Mouse (Mus musculus) MEL (cell line): ENCODE data around the gene Epha2. TPM values are rescaled to one million over a fixed set of nuclear protein-coding genes. Genes with fewer than 3 reads are reported as not detected.

Experiments used
- DNase-seq: peaks from one replicate; pipeline ENCODE4 v3.0.0; 2011; ENCODE audit warnings: low read depth, low spot score
- H3K27ac ChIP-seq: 2 replicates; pipeline ENCODE4 v1.5.1; 2012; ENCODE audit warnings: low read depth, mild to moderate bottlenecking, control low read depth, low read length, moderate library complexity; ENCODE audit not compliant: control insufficient read depth
- H3K27me3 ChIP-seq, 2 experiments: fragments of 150-350 bp in 1 of 2; sonication (generic) in 1 of 2; 2 replicates each; pipeline ENCODE4 v1.6.1; 2012; ENCODE audit warnings: low read length in 2 of 2, mild to moderate bottlenecking in 2 of 2, improper control_type of control experiment in 1 of 2, moderate library complexity in 1 of 2; ENCODE audit not compliant: insufficient read depth in 2 of 2, control insufficient read depth in 1 of 2
- H3K36me3 ChIP-seq, 2 experiments: 2 replicates each; pipeline ENCODE4 v1.6.1; 2012 to 2014; ENCODE audit warnings: low read length in 2 of 2, improper control_type of control experiment in 1 of 2, inconsistent platforms in 1 of 2, mild to moderate bottlenecking in 1 of 2; ENCODE audit not compliant: insufficient read depth in 2 of 2, control insufficient read depth in 1 of 2
- H3K4me1 ChIP-seq, 2 experiments: fragments of 150-350 bp in 1 of 2; sonication (generic) in 1 of 2; 2 replicates each; pipeline ENCODE4 v1.6.1; 2012; ENCODE audit warnings: low read length in 2 of 2, improper control_type of control experiment in 1 of 2, mild to moderate bottlenecking in 1 of 2; ENCODE audit not compliant: insufficient read depth in 2 of 2, control insufficient read depth in 1 of 2
- H3K4me3 ChIP-seq, 2 experiments: fragments of 150-350 bp in 1 of 2; sonication (generic) in 1 of 2; 2 replicates each; pipeline ENCODE4 v1.5.1; 2012; ENCODE audit warnings: low read depth in 2 of 2, low read length in 2 of 2, mild to moderate bottlenecking in 2 of 2, moderate library complexity in 2 of 2, control low read depth in 1 of 2, improper control_type of control experiment in 1 of 2; ENCODE audit not compliant: control insufficient read depth in 1 of 2, insufficient read depth in 1 of 2
- H3K79me2 ChIP-seq: 2 replicates; pipeline ENCODE4 v1.6.1; 2012; ENCODE audit warnings: mild to moderate bottlenecking, low read length, moderate library complexity; ENCODE audit not compliant: control insufficient read depth, poor library complexity, insufficient read depth
- H3K9ac ChIP-seq: 2 replicates; pipeline ENCODE4 v1.6.1; 2012; ENCODE audit warnings: low read depth, mild to moderate bottlenecking, control low read depth, low read length, moderate library complexity; ENCODE audit not compliant: control insufficient read depth, poor library complexity, severe bottlenecking
- H3K9me3 ChIP-seq: fragments of 150-350 bp; sonication (generic); replicated peaks from 2 replicates; pipeline ENCODE4 v1.6.1; 2012; ENCODE audit warnings: mild to moderate bottlenecking, low read length, improper control_type of control experiment, moderate library complexity; ENCODE audit not compliant: insufficient read depth
- BHLHE40 ChIP-seq: IDR thresholded peaks from 2 replicates; pipeline ENCODE4 v1.6.1; 2012; ENCODE audit warnings: low read depth, mild to moderate bottlenecking, inconsistent platforms, low read length, improper control_type of control experiment, borderline replicate concordance
- CHD1 ChIP-seq: IDR thresholded peaks from 2 replicates; pipeline ENCODE4 v1.6.1; 2012; ENCODE audit warnings: low read depth, mild to moderate bottlenecking, inconsistent platforms, low read length, improper control_type of control experiment
- CHD2 ChIP-seq: IDR thresholded peaks from 2 replicates; pipeline ENCODE4 v1.6.1; 2011; ENCODE audit warnings: low read length, improper control_type of control experiment
- CTCF ChIP-seq, 3 experiments: IDR thresholded peaks in 2 of 3; conservative IDR thresholded peaks in 1 of 3; 2 replicates each; pipeline ENCODE4 v1.5.1; 2011 to 2012; ENCODE audit warnings: low read length in 3 of 3, low read depth in 2 of 3, mild to moderate bottlenecking in 2 of 3, improper control_type of control experiment in 1 of 3, inconsistent platforms in 1 of 3, mixed read lengths in 1 of 3, moderate library complexity in 1 of 3; ENCODE audit not compliant: control insufficient read depth in 1 of 3, insufficient read depth in 1 of 3, poor library complexity in 1 of 3, severe bottlenecking in 1 of 3
- E2F4 ChIP-seq: IDR thresholded peaks from 2 replicates; pipeline ENCODE4 v1.6.1; 2011; ENCODE audit warnings: low read depth, low read length, improper control_type of control experiment, borderline replicate concordance
- ELF1 ChIP-seq: IDR thresholded peaks from 2 replicates; pipeline ENCODE4 v1.6.1; 2014; ENCODE audit warnings: low read depth, mild to moderate bottlenecking, inconsistent platforms, low read length, improper control_type of control experiment, moderate library complexity
- EP300 ChIP-seq, 2 experiments: IDR thresholded peaks; 2 replicates each; pipeline ENCODE4 v1.6.1; 2011; ENCODE audit warnings: improper control_type of control experiment in 2 of 2, low read length in 2 of 2, low read depth in 1 of 2, mild to moderate bottlenecking in 1 of 2
- GABPA ChIP-seq: IDR thresholded peaks from 2 replicates; pipeline ENCODE4 v1.6.1; 2012; ENCODE audit warnings: low read depth, mild to moderate bottlenecking, inconsistent platforms, low read length, improper control_type of control experiment, moderate library complexity
- GATA1 ChIP-seq: IDR thresholded peaks from 2 replicates; pipeline ENCODE4 v1.6.1; 2011; ENCODE audit warnings: low read depth, low read length, improper control_type of control experiment
- JUND ChIP-seq: IDR thresholded peaks from 2 replicates; pipeline ENCODE4 v1.6.1; 2011; ENCODE audit warnings: low read depth, mild to moderate bottlenecking, improper control_type of control experiment, low read length
- MAFK ChIP-seq: IDR thresholded peaks from 2 replicates; pipeline ENCODE4 v1.6.1; 2011; ENCODE audit warnings: low read depth, mild to moderate bottlenecking, low read length, improper control_type of control experiment, borderline replicate concordance
- MAZ ChIP-seq: IDR thresholded peaks from 2 replicates; pipeline ENCODE4 v1.6.1; 2012; ENCODE audit warnings: low read depth, mild to moderate bottlenecking, inconsistent platforms, low read length, improper control_type of control experiment
- MEF2A ChIP-seq: IDR thresholded peaks from 2 replicates; pipeline ENCODE4 v1.6.1; 2014; ENCODE audit warnings: low read depth, mild to moderate bottlenecking, inconsistent platforms, low read length, improper control_type of control experiment; ENCODE audit not compliant: poor library complexity, insufficient replicate concordance, severe bottlenecking; ENCODE audit errors: extremely low read depth
- MXI1 ChIP-seq: IDR thresholded peaks from 2 replicates; pipeline ENCODE4 v1.6.1; 2011; ENCODE audit warnings: mild to moderate bottlenecking, low read depth, low read length, improper control_type of control experiment
- MYC ChIP-seq: IDR thresholded peaks from 2 replicates; pipeline ENCODE4 v1.6.1; 2011; ENCODE audit warnings: low read depth, mild to moderate bottlenecking, low read length, improper control_type of control experiment, moderate library complexity
- NELFE ChIP-seq: IDR thresholded peaks from 2 replicates; pipeline ENCODE4 v1.6.1; 2011; ENCODE audit warnings: low read depth, low read length, improper control_type of control experiment
- NRF1 ChIP-seq: IDR thresholded peaks from 2 replicates; pipeline ENCODE4 v1.6.1; 2014; ENCODE audit warnings: low read depth, mild to moderate bottlenecking, inconsistent platforms, low read length, improper control_type of control experiment, moderate library complexity; ENCODE audit not compliant: poor library complexity, insufficient read depth, severe bottlenecking
- POLR2AphosphoS2 ChIP-seq: IDR thresholded peaks from 2 replicates; pipeline ENCODE4 v1.6.1; 2011; ENCODE audit warnings: low read length, improper control_type of control experiment
- POLR2AphosphoS5 ChIP-seq: IDR thresholded peaks from 2 replicates; pipeline ENCODE4 v1.6.1; 2012; ENCODE audit warnings: low read depth, borderline replicate concordance, mild to moderate bottlenecking, inconsistent platforms, low read length, moderate library complexity, mixed read lengths
- RCOR1 ChIP-seq: IDR thresholded peaks from 2 replicates; pipeline ENCODE4 v1.6.1; 2012; ENCODE audit warnings: low read depth, mild to moderate bottlenecking, inconsistent platforms, low read length, improper control_type of control experiment
- SIN3A ChIP-seq: IDR thresholded peaks from 2 replicates; pipeline ENCODE4 v1.6.1; 2012; ENCODE audit warnings: low read length, improper control_type of control experiment, inconsistent platforms
- SMC3 ChIP-seq: IDR thresholded peaks from 2 replicates; pipeline ENCODE4 v1.6.1; 2011; ENCODE audit warnings: low read depth, low read length, improper control_type of control experiment
- TAL1 ChIP-seq: IDR thresholded peaks from 2 replicates; pipeline ENCODE4 v1.6.1; 2012; ENCODE audit warnings: mild to moderate bottlenecking, inconsistent platforms, low read length, moderate library complexity, mixed read lengths
- TBP ChIP-seq: IDR thresholded peaks from 2 replicates; pipeline ENCODE4 v1.8.0; 2011; ENCODE audit warnings: low read depth, low read length, improper control_type of control experiment
- TCF12 ChIP-seq: IDR thresholded peaks from 2 replicates; pipeline ENCODE4 v1.6.1; 2014; ENCODE audit warnings: low read depth, mild to moderate bottlenecking, inconsistent platforms, low read length, improper control_type of control experiment, moderate library complexity
- UBTF ChIP-seq: IDR thresholded peaks from 2 replicates; pipeline ENCODE4 v1.6.1; 2012; ENCODE audit warnings: low read depth, mild to moderate bottlenecking, inconsistent platforms, low read length, improper control_type of control experiment, moderate library complexity, borderline replicate concordance; ENCODE audit not compliant: insufficient read depth
- USF1 ChIP-seq: IDR thresholded peaks from 2 replicates; pipeline ENCODE4 v1.6.1; 2014; ENCODE audit warnings: low read depth, mild to moderate bottlenecking, inconsistent platforms, low read length, improper control_type of control experiment, moderate library complexity
- USF2 ChIP-seq, 2 experiments: IDR thresholded peaks; 2 replicates each; pipeline ENCODE4 v1.6.1; 2011 to 2012; ENCODE audit warnings: improper control_type of control experiment in 2 of 2, low read length in 2 of 2, borderline replicate concordance in 1 of 2, inconsistent platforms in 1 of 2, low read depth in 1 of 2, mild to moderate bottlenecking in 1 of 2; ENCODE audit not compliant: insufficient read depth in 1 of 2
- ZC3H11A ChIP-seq: IDR thresholded peaks from 2 replicates; pipeline ENCODE4 v1.6.1; 2012; ENCODE audit warnings: low read depth, mild to moderate bottlenecking, inconsistent platforms, low read length, improper control_type of control experiment
- ZKSCAN1 ChIP-seq: IDR thresholded peaks from 2 replicates; pipeline ENCODE4 v1.6.1; 2012; ENCODE audit warnings: low read depth, mild to moderate bottlenecking, inconsistent platforms, low read length, improper control_type of control experiment, moderate library complexity
- ZMIZ1 ChIP-seq: IDR thresholded peaks from 2 replicates; pipeline ENCODE4 v1.6.1; 2012; ENCODE audit warnings: low read depth, mild to moderate bottlenecking, inconsistent platforms, low read length, improper control_type of control experiment, moderate library complexity
- ZNF384 ChIP-seq: IDR thresholded peaks from 2 replicates; pipeline ENCODE4 v1.6.1; 2012; ENCODE audit warnings: low read depth, mild to moderate bottlenecking, inconsistent platforms, low read length, improper control_type of control experiment
- polyA plus RNA-seq, 2 experiments: library from polyadenylated mRNA; stranded (reverse) in 1 of 2; unstranded in 1 of 2; fragments of >175 nt in 1 of 2; fragments of >200 nt in 1 of 2; gene quantifications; 2 replicates each; pipeline versions ENCODE4 v1.2.1 to v1.2.4; 2012; ENCODE audit warnings: low replicate concordance in 2 of 2, low read depth in 1 of 2; ENCODE audit not compliant: insufficient read length in 2 of 2, insufficient read depth in 1 of 2, missing spikeins in 1 of 2
- total RNA-seq: library from RNA; depleted of rRNA; stranded (reverse); fragments of 300-350 nt; gene quantifications from 2 replicates; pipeline ENCODE4 v1.2.3, GENCODE M21; 2012

Epha2 gene
- total and polyA plus RNA-seq, 3 experiments, result 2.3 to 5.9 TPM; not detected in 1

DNA sequence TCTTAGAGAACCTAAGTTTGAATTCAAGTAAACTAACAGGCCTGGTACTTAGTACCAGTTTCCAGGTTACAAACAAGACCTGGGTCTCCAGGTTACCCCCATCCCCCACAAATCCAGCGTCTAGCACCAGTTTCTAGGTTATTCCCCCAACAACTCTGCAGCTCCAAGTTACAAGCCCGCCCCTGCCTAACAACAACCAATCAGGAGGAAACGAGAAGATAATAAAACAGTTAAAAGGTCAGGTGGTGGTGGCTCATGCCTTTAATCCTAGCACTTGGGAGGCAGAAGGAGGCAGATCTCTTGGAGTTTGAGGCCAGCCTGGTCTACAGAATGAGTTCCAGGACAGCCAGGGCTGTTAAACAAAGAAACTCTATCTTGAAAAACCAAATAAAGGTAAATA is 33.8 kb upstream of the Epha2 start:
- H3K4me3 ChIP-seq, result no peak overlapping the region
- no peak overlapping the region for H3K9ac ChIP-seq
- no peak for DNase-seq
- H3K27ac ChIP-seq, result no peak overlapping the region
- H3K9me3 ChIP-seq, result no peaks in the 10 kb centered on the region
- no peak for TF ChIP-seq JUND
- TF ChIP-seq, all 39 proteins: peak for 0
- H3K27me3 ChIP-seq, result no peaks in the 10 kb centered on the region
- H3K36me3 ChIP-seq, result peaks cover 0 to 2% of the 10 kb centered on the region in 2 experiments; a peak in 1 of 4 replicates
- peaks cover 0 to 10% of the 10 kb centered on the region in 2 experiments; a peak in 1 of 4 replicates for H3K4me1 ChIP-seq
- no peaks in the 10 kb centered on the region for H3K79me2 ChIP-seq

DNA sequence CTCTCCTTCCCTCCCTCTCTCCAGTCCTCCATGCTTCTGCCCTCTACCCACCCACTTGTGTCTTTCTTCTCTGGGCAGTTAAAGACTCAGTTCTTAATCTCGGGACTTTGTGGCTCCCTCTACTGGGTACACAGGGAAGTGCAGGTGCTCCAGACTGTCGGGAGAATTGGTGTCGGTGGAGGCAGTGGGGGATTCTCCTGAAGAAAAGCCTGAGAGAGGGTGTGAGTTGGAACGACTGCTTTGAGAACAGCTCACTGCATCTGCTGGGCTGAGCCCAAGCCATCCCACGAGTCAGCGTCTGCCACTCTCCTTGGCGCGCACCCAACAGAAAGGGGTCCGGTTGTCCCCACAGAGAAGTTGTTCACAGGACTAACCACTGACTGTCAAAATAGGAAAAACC is 33.2 kb upstream of the Epha2 start:
- Histone ChIP-seq H3K9me3 (no peaks in the 10 kb centered on the region), H3K9ac (peak overlapping the region; percentile 15; the same call in 1 of the 2 replicates), H3K36me3 (peaks cover 0 to 2% of the 10 kb centered on the region in 2 experiments; a peak in 1 of 4 replicates), H3K27ac (no peak overlapping the region), H3K4me3 (no peak overlapping the region), H3K79me2 (no peaks in the 10 kb centered on the region), H3K27me3 (no peaks in the 10 kb centered on the region), H3K4me1 (peaks cover 0 to 13% of the 10 kb centered on the region in 2 experiments; a peak in 1 of 4 replicates)
- DNase-seq, result peak; percentile 81
- no peak for TF ChIP-seq NRF1
- no peak for TF ChIP-seq MAFK
- TF ChIP-seq UBTF, result no peak
- peak; percentile 46 for TF ChIP-seq ZC3H11A
- no peak for TF ChIP-seq USF2 (IDR thresholded peaks at IDR 0.05; ENCODE audit: borderline replicate concordance in 1 of 2, insufficient read depth in 1 of 2, low read depth in 1 of 2, low read length in 2 of 2)
- no peak for TF ChIP-seq GATA1
- peak; percentile 69 for TF ChIP-seq SMC3
- no peak for TF ChIP-seq E2F4
- TF ChIP-seq MXI1, result peak; percentile 71
- TF ChIP-seq POLR2AphosphoS2, result no peak
- TF ChIP-seq BHLHE40, result no peak
- no peak for TF ChIP-seq CHD1
- no peak for TF ChIP-seq ZMIZ1
- TF ChIP-seq MEF2A, result no peak
- TF ChIP-seq CTCF (IDR thresholded peaks at IDR 0.05 in 2 of 3, conservative IDR thresholded peaks at IDR 0.05 in 1 of 3; ENCODE audit: control insufficient read depth in 1 of 3, insufficient read depth in 1 of 3, low read depth in 2 of 3, low read length in 3 of 3, poor library complexity in 1 of 3, severe bottlenecking in 1 of 3), result peak; percentile 69 to 78 (median 71)
- no peak for TF ChIP-seq RCOR1
- no peak for TF ChIP-seq TCF12
- TF ChIP-seq SIN3A, result no peak
- TF ChIP-seq MYC, result peak; percentile 58; the same call in 1 of the 2 replicates
- TF ChIP-seq CHD2, result no peak
- no peak for TF ChIP-seq TAL1
- TF ChIP-seq ELF1, result no peak
- no peak for TF ChIP-seq MAZ
- no peak for TF ChIP-seq TBP
- TF ChIP-seq ZKSCAN1, result no peak
- no peak for TF ChIP-seq NELFE
- no peak for TF ChIP-seq EP300 (IDR thresholded peaks at IDR 0.05; ENCODE audit: low read depth in 1 of 2, low read length in 2 of 2)
- TF ChIP-seq POLR2AphosphoS5, result no peak
- TF ChIP-seq GABPA, result no peak
- TF ChIP-seq USF1, result no peak
- TF ChIP-seq ZNF384, result no peak
